Mouse (Mus musculus): ENCODE data around the gene Pkp4.
"Not testable (repeated sequence)": the region's sequence is repeated elsewhere in the genome, so short reads cannot be mapped to it uniquely, and the experiment has no call there.

Gene Pkp4

GRCm38 (mm10) chr2:59367191-59367590, 206.5 kb downstream of the Pkp4 start:
- in situ Hi-C loops (cut with MboI; ENCODE audit: low sequenced_read_pairs): no loop called here

GRCm38 (mm10) chr2:59373113-59373512, 212.5 kb downstream of the Pkp4 start:
- in situ Hi-C loops (cut with MboI; ENCODE audit: low sequenced_read_pairs): no loop called here

- in situ Hi-C loops (cut with MboI; ENCODE audit: low sequenced_read_pairs): no loop called here
Measured at GRCm38 (mm10) chr2:59378096-59378495, 217.4 kb downstream of the Pkp4 start.

GRCm38 (mm10) chr2:59378861-59379260, 218.2 kb downstream of the Pkp4 start:
- in situ Hi-C loops (cut with MboI; ENCODE audit: low sequenced_read_pairs): not testable (repeated sequence)

- in situ Hi-C loops (cut with MboI; ENCODE audit: low sequenced_read_pairs): no loop called here
Measured at GRCm38 (mm10) chr2:59383231-59383630, 222.6 kb downstream of the Pkp4 start.

- in situ Hi-C loops (cut with MboI; ENCODE audit: low sequenced_read_pairs): no loop called here
Measured at GRCm38 (mm10) chr2:59383852-59384776, 223.5 kb downstream of the Pkp4 start.

GRCm38 (mm10) chr2:59385211-59385935, 224.7 kb downstream of the Pkp4 start:
- in situ Hi-C loops (cut with MboI; ENCODE audit: low sequenced_read_pairs): no loop called here

- in situ Hi-C loops (cut with MboI; ENCODE audit: low sequenced_read_pairs): no loop called here
Measured at GRCm38 (mm10) chr2:59389971-59390370, 229.3 kb downstream of the Pkp4 start.

- in situ Hi-C loops (cut with MboI; ENCODE audit: low sequenced_read_pairs): no loop called here
Measured at GRCm38 (mm10) chr2:59393177-59393576, 232.5 kb downstream of the Pkp4 start.

- in situ Hi-C loops (cut with MboI; ENCODE audit: low sequenced_read_pairs): no loop called here
Measured at GRCm38 (mm10) chr2:59394651-59395050, 234.0 kb downstream of the Pkp4 start.

GRCm38 (mm10) chr2:59395160-59395650, 234.6 kb downstream of the Pkp4 start:
- in situ Hi-C loops (cut with MboI; ENCODE audit: low sequenced_read_pairs): not testable (repeated sequence)

- in situ Hi-C loops (cut with MboI; ENCODE audit: low sequenced_read_pairs): no loop called here
Measured at GRCm38 (mm10) chr2:59396555-59396954, 235.9 kb downstream of the Pkp4 start.

- in situ Hi-C loops (cut with MboI; ENCODE audit: low sequenced_read_pairs): no loop called here
Measured at GRCm38 (mm10) chr2:59397531-59397930, 236.9 kb downstream of the Pkp4 start.

- in situ Hi-C loops (cut with MboI; ENCODE audit: low sequenced_read_pairs): no loop called here
Measured at GRCm38 (mm10) chr2:59400901-59401378, 240.3 kb downstream of the Pkp4 start.

- in situ Hi-C loops (cut with MboI; ENCODE audit: low sequenced_read_pairs): no loop called here
Measured at GRCm38 (mm10) chr2:59401841-59402461, 241.3 kb downstream of the Pkp4 start.

GRCm38 (mm10) chr2:59404022-59404421, 243.4 kb downstream of the Pkp4 start:
- in situ Hi-C loops (cut with MboI; ENCODE audit: low sequenced_read_pairs): no loop called here

Measured in CH12F3 (cell line).